Mouse (Mus musculus): ENCODE data around the gene Rbx1.
A peak's percentile ranks its signal among the peaks of the same experiment; 100 is the strongest.

DNA sequence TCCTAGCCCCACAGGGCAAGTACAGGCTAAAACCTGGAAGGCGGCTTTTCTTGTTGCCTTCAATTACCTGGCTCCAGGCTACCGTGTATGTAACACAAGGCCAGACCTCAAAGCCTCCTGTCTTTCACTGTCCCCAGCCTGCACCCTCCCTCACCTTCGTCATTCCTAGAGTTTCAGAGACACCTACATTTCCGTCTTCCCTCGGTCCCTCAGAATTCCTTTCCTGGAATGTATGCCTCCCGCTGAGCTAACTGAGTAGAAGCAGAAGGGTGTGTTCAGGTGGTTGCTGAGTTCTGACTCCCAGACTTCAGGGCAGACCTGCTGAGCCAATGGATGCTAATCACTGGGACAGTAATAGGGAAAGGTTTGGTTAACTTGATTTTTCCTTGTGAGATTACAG, 51.9 kb downstream of the Rbx1 start:
- no peak for TF ChIP-seq CTCF (conservative IDR thresholded peaks at IDR 0.05; ENCODE audit: low read length)
- TF ChIP-seq NANOG (IDR thresholded peaks at IDR 0.05; ENCODE audit: borderline replicate concordance, low read length), result peak; percentile 56; the same call in 1 of the 2 replicates
- TF ChIP-seq POU5F1 (IDR thresholded peaks at IDR 0.05; ENCODE audit: borderline replicate concordance, low read length), result no peak
